Mouse (Mus musculus) kidney, postnatal 4 days (tissue): ENCODE data around the gene Perp.

Experiments used
- DNase-seq, 2 experiments: peaks; one replicate each; pipeline ENCODE4 v3.0.0; 2021; ENCODE audit warnings: mixed read lengths in 2 of 2

Perp gene

GRCm38 (mm10) chr10:18844441-18845286 lies at the start of gene Perp:
Gene Perp (plus strand): TSS chr10:18845020.
- peak; percentile 74 to 87 for DNase-seq

- no peak for DNase-seq
Observed at GRCm38 (mm10) chr10:18811751-18812150, 33.1 kb upstream of the Perp start.

- peak; percentile 66 to 71 for DNase-seq
Observed at GRCm38 (mm10) chr10:18816560-18816959, 28.3 kb upstream of the Perp start.

GRCm38 (mm10) chr10:18825143-18825542 lies 19.7 kb upstream of the Perp start:
- DNase-seq, result no peak

GRCm38 (mm10) chr10:18826107-18826506 lies 18.7 kb upstream of the Perp start:
- no peak for DNase-seq

- DNase-seq, result no peak
Observed at GRCm38 (mm10) chr10:18827936-18828335, 16.9 kb upstream of the Perp start.

- DNase-seq, result no peak
Observed at GRCm38 (mm10) chr10:18830359-18830758, 14.5 kb upstream of the Perp start.

- no peak for DNase-seq
Observed at GRCm38 (mm10) chr10:18831823-18832222, 13.0 kb upstream of the Perp start.

GRCm38 (mm10) chr10:18834389-18834788 lies 10.4 kb upstream of the Perp start:
- DNase-seq, result peak in 1 of 2 experiments; percentile 8

GRCm38 (mm10) chr10:18835684-18836479 lies 8.9 kb upstream of the Perp start:
- DNase-seq, result peak; percentile 56 to 65

GRCm38 (mm10) chr10:18839530-18839929 lies 5.3 kb upstream of the Perp start:
- DNase-seq, result no peak

- no peak for DNase-seq
Observed at GRCm38 (mm10) chr10:18840736-18841135, 4.1 kb upstream of the Perp start.

- no peak for DNase-seq
Observed at GRCm38 (mm10) chr10:18845287-18845662, 455 bp downstream of the Perp start.

GRCm38 (mm10) chr10:18845711-18846110 lies 891 bp downstream of the Perp start:
- no peak for DNase-seq

GRCm38 (mm10) chr10:18846474-18847264 lies 1.8 kb downstream of the Perp start:
- DNase-seq, result no peak

GRCm38 (mm10) chr10:18850177-18850576 lies 5.4 kb downstream of the Perp start:
- DNase-seq, result no peak

GRCm38 (mm10) chr10:18853417-18853816 lies 8.6 kb downstream of the Perp start:
- DNase-seq, result no peak

- DNase-seq, result no peak
Observed at GRCm38 (mm10) chr10:18857244-18857643, 12.4 kb downstream of the Perp start.

GRCm38 (mm10) chr10:18859632-18860031 lies 14.8 kb downstream of the Perp start:
- no peak for DNase-seq

GRCm38 (mm10) chr10:18860119-18860824 lies 15.5 kb downstream of the Perp start:
- DNase-seq, result no peak

GRCm38 (mm10) chr10:18860831-18861230 lies 16.0 kb downstream of the Perp start:
- DNase-seq, result no peak

- no peak for DNase-seq
Observed at GRCm38 (mm10) chr10:18861418-18861817, 16.6 kb downstream of the Perp start.
